Mouse (Mus musculus): Measurements from ENCODE around the gene Grap. TPM values are rescaled to one million over a fixed set of nuclear protein-coding genes. Genes with fewer than 3 reads are reported as not detected.

Grap gene
- polyA plus RNA-seq, 1 experiment = 11.8 TPM

DNA sequence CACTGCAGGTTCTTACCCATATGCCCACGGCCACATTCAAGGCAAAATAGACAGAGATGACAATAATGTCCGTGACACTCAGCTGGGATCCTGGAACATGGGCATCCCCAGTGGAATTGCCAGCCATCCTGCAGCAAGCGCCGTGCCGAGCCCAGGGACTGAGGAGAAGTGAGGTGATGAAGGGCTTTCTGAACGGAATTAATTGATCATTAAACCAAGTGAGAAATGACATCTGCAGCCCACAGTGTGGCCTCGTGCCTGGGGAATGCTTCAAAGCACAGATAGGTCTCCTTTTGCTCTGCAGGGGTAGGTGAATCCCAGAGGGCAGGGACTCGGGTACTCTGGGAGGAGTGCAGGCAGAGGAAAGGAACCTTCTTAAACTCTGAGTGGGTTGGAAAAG, 66.8 kb downstream of the Grap start:
- 72% methylated on average over 8 of the region's 8 CpGs for WGBS
- no peaks in the 10 kb centered on the region for H3K4me1 ChIP-seq (ENCODE audit: control insufficient read depth, insufficient read depth, low read length)
- TF ChIP-seq POLR2A (IDR thresholded peaks at IDR 0.05; ENCODE audit: borderline replicate concordance, control insufficient read depth, low read depth, low read length) (no peak), CTCF (IDR thresholded peaks at IDR 0.05; ENCODE audit: control insufficient read depth, insufficient read depth, low read length) (no peak)
- H3K27ac ChIP-seq (ENCODE audit: control insufficient read depth, insufficient read depth, low read depth, low read length, poor library complexity) = no peak overlapping the region
- no peak overlapping the region for H3K4me3 ChIP-seq (replicated peaks; ENCODE audit: control insufficient read depth, low read depth, low read length)

DNA sequence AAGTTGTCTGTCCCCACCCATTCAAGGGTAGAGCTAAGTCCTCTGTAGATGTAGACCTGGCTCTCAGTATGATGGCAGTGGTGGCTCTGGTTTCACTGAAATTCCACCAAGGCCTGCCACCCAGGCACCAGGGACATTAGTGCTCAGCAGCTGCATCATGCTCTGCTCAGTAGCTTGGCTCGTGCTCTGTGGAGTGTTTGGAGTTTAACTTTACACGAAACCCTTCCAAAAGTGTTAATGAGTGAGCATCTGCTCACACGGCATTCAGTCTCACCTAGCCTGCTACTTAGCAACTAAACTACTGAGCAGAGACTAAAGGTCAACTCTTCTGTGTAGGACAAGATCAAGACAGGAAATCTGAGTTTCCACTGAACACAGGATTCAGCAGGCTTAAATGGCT, 67.6 kb downstream of the Grap start, which contains the start of gene Slc5a10:
TSS of gene Slc5a10 (minus strand) at position 191 of the 400 bp plus-strand sequence.
- Histone ChIP-seq H3K4me1 (ENCODE audit: control insufficient read depth, insufficient read depth, low read length) (no peaks in the 10 kb centered on the region), H3K27ac (ENCODE audit: control insufficient read depth, insufficient read depth, low read depth, low read length, poor library complexity) (no peak within 1 kb of the TSS), H3K4me3 (replicated peaks; ENCODE audit: control insufficient read depth, low read depth, low read length) (no peak within 1 kb of the TSS)
- WGBS = 83% methylated on average over 3 of the region's 3 CpGs
- TF ChIP-seq CTCF (IDR thresholded peaks at IDR 0.05; ENCODE audit: control insufficient read depth, insufficient read depth, low read length) (no peak), POLR2A (IDR thresholded peaks at IDR 0.05; ENCODE audit: borderline replicate concordance, control insufficient read depth, low read depth, low read length) (no peak)

DNA sequence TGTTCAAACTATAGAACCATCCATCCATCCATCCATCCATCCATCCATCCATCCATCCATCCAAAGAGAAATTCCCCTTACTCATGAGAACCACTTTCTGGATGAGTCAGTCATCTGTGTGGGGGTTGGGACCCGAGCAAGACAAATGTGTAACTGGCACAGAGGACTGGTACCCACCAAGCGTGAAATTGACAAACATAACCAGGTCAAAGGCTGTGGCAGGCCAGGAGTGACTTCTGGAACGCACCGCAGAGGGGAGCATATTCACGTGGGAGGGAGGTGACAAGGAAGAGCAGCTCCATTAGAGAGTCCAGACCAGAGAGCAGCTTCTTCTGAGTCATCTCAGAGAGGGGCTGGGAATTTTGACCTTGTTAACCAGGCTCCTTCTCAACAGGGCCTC, 69.0 kb downstream of the Grap start:
- Histone ChIP-seq H3K27ac (ENCODE audit: control insufficient read depth, insufficient read depth, low read depth, low read length, poor library complexity) (no peak overlapping the region), H3K4me3 (replicated peaks; ENCODE audit: control insufficient read depth, low read depth, low read length) (no peak overlapping the region), H3K4me1 (ENCODE audit: control insufficient read depth, insufficient read depth, low read length) (no peaks in the 10 kb centered on the region)
- 79% methylated on average over 5 of the region's 5 CpGs for WGBS
- no peak for TF ChIP-seq CTCF (IDR thresholded peaks at IDR 0.05; ENCODE audit: control insufficient read depth, insufficient read depth, low read length)
- TF ChIP-seq POLR2A (IDR thresholded peaks at IDR 0.05; ENCODE audit: borderline replicate concordance, control insufficient read depth, low read depth, low read length) = no peak

Other genes with a start within 250 kb of the Grap start
- 0.65 TPM in 1 of 2 replicates, not detected in the other for gene Rnf112, start 199.1 kb upstream of the Grap start, polyA plus RNA-seq (2011; ENCODE audit: insufficient read depth, insufficient read length, low replicate concordance, missing spikeins)
- gene Mfap4, start 167.8 kb upstream of the Grap start, polyA plus RNA-seq (2011; ENCODE audit: insufficient read depth, insufficient read length, low replicate concordance, missing spikeins) = 0.74 and 9.4 TPM in 2 replicates
- gene Mapk7, start 158.9 kb upstream of the Grap start, polyA plus RNA-seq (2011; ENCODE audit: insufficient read depth, insufficient read length, low replicate concordance, missing spikeins) = 8.4 and 16.3 TPM in 2 replicates
- 1.1 TPM in 1 of 2 replicates, not detected in the other for gene B9d1, start 148.1 kb upstream of the Grap start, polyA plus RNA-seq (2011; ENCODE audit: insufficient read depth, insufficient read length, low replicate concordance, missing spikeins)
- gene Epn2, start 73.6 kb upstream of the Grap start, polyA plus RNA-seq (2011; ENCODE audit: insufficient read depth, insufficient read length, low replicate concordance, missing spikeins) = 1.5 and 11.3 TPM in 2 replicates
- not detected in 2 replicates for gene Fam83g, start 30.8 kb downstream of the Grap start, polyA plus RNA-seq (2011; ENCODE audit: insufficient read depth, insufficient read length, low replicate concordance, missing spikeins)
- gene Slc5a10, start 67.6 kb downstream of the Grap start, polyA plus RNA-seq (2011; ENCODE audit: insufficient read depth, insufficient read length, low replicate concordance, missing spikeins) = not detected in 2 replicates
- gene Prpsap2, start 108.8 kb downstream of the Grap start, polyA plus RNA-seq (2011; ENCODE audit: insufficient read depth, insufficient read length, low replicate concordance, missing spikeins) = 5.0 and 15.5 TPM in 2 replicates
- 4.6 and 7.2 TPM in 2 replicates for gene Ulk2, start 201.8 kb downstream of the Grap start, polyA plus RNA-seq (2011; ENCODE audit: insufficient read depth, insufficient read length, low replicate concordance, missing spikeins)

Data from bone marrow, adult 2 months (tissue).